Mouse (Mus musculus) lung, embryonic 16.5 days (tissue): ENCODE measurements around the gene Mak. TPM values are rescaled to one million over a fixed set of nuclear protein-coding genes. Genes with fewer than 3 reads are reported as not detected.

Experiments
- ATAC-seq: fragments of 200-750 bp; cut with Nextera tagmentation; 2 replicates; pipeline ENCODE4 v1.8.0; 2017; ENCODE audit warnings: low read depth, mild to moderate bottlenecking, moderate library complexity
- H3K27ac ChIP-seq: fragments of 300-500 bp; sonication (generic); 2 replicates; pipeline ENCODE4 v1.5.1; 2014; ENCODE audit warnings: mild to moderate bottlenecking, control low read depth, low read length
- H3K27me3 ChIP-seq: fragments of 300-500 bp; sonication (generic); 2 replicates; pipeline ENCODE4 v1.6.1; 2014; ENCODE audit warnings: low read depth, low read length, mixed read lengths; ENCODE audit not compliant: control insufficient read depth, insufficient read depth
- H3K36me3 ChIP-seq: fragments of 300-500 bp; sonication (generic); 2 replicates; pipeline ENCODE4 v1.6.1; 2014; ENCODE audit warnings: low read length; ENCODE audit not compliant: control insufficient read depth, insufficient read depth
- H3K4me1 ChIP-seq: fragments of 300-500 bp; sonication (generic); replicated peaks from 2 replicates; pipeline ENCODE4 v1.6.1; 2014; ENCODE audit warnings: low read length, mixed read lengths; ENCODE audit not compliant: control insufficient read depth, insufficient read depth
- H3K4me2 ChIP-seq: fragments of 300-500 bp; sonication (generic); 2 replicates; pipeline ENCODE4 v1.6.1; 2014; ENCODE audit warnings: low read depth, low read length, control low read depth
- H3K4me3 ChIP-seq: fragments of 300-500 bp; sonication (generic); 2 replicates; pipeline ENCODE4 v1.5.1; 2014; ENCODE audit warnings: mild to moderate bottlenecking, low read length, control low read depth
- H3K9ac ChIP-seq: fragments of 300-500 bp; sonication (generic); 2 replicates; pipeline ENCODE4 v1.6.1; 2014; ENCODE audit warnings: low read length, control low read depth
- H3K9me3 ChIP-seq: fragments of 300-500 bp; sonication (generic); 2 replicates; pipeline ENCODE4 v1.6.1; 2016; ENCODE audit warnings: low read length; ENCODE audit not compliant: control insufficient read depth
- WGBS: fragments of 180-500 bp; shearing (Covaris S2); extraction: QIAGEN DNeasy Blood & Tissue Kit; methylation state at CpG from one replicate; pipeline ENCODE4 v1.1.7; 2014; 5-methylcytosine and 5-hydroxymethylcytosine counted together
- polyA plus RNA-seq: library from polyadenylated mRNA; unstranded; fragments of >200 nt; fragmentation: Nextera tagmentation; extraction: Ambion mirVana; gene quantifications from 2 replicates; pipeline ENCODE4 v1.2.1, GENCODE M21; 2015

The Mak gene
- polyA plus RNA-seq, 1 experiment from 2014 or later = 2.5 TPM

GRCm38 (mm10) chr13:41079859-41080258 is 353 bp upstream of the Mak start:
- H3K9me3 ChIP-seq = no peaks in the 10 kb centered on the region
- H3K27ac ChIP-seq = no peak overlapping the region
- H3K9ac ChIP-seq = no peak overlapping the region
- H3K4me3 ChIP-seq = no peak overlapping the region
- H3K27me3 ChIP-seq = peaks cover 10% of the 10 kb centered on the region; the same call in 1 of the 2 replicates
- ATAC-seq = no peak
- peak overlapping the region; percentile 91; the same call in 1 of the 2 replicates for H3K4me2 ChIP-seq
- H3K4me1 ChIP-seq = 0 out of 2 replicates have a peak, but pooled peaks cover 4% of the 10 kb centered on the region
- WGBS = 61% methylated on average over 5 of the region's 5 CpGs
- no peaks in the 10 kb centered on the region for H3K36me3 ChIP-seq

DNA sequence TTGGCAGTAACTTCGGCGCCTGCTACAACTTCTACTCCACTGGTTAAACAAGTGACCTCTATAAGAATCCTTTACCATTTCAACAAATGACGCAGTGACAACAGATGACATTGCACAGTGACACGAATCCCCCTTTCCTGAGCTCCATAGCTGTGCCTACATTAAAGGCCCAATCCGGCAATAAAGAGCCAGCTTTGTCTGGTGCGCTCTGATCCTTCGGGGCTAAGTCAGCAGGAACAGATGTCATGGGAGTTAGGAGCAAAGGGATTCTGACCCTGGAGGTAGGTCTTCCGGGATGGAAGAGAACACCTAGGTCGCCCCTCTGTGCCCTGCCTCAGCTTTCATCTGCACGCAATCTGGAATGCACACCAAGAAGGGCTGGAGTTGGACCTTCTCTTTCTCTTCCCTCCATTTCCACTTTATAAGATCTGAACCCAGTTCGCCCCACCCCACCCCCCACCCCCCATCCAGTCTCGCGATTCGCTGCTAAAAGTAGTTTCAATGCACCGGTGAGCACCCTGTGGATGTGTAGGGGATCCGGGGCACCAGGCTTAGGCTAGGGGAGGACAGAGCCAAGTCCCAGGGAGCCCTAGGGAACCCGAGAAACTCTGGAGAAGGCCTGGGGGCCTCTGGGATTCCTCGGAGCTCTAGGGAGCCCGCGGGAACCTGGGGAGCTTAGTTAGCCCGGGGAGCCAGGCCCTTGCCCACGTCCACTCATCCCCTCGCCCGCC is 651 bp downstream of the Mak start:
- Histone ChIP-seq H3K9ac (peak overlapping the region; percentile 50), H3K4me1 (0 out of 2 replicates have a peak, but pooled peaks cover 4% of the 10 kb centered on the region), H3K4me3 (peak overlapping the region; percentile 49), H3K36me3 (no peaks in the 10 kb centered on the region), H3K4me2 (peak overlapping the region; percentile 91), H3K27me3 (peaks cover 10% of the 10 kb centered on the region; the same call in 1 of the 2 replicates), H3K9me3 (no peaks in the 10 kb centered on the region), H3K27ac (no peak overlapping the region)
- WGBS = 10% methylated on average over 21 of the region's 24 CpGs
- peak; percentile 53 for ATAC-seq

GRCm38 (mm10) chr13:41077921-41078320 is 1.6 kb downstream of the Mak start:
- Histone ChIP-seq H3K36me3 (no peaks in the 10 kb centered on the region), H3K4me2 (no peak overlapping the region), H3K4me1 (0 out of 2 replicates have a peak, but pooled peaks cover 4% of the 10 kb centered on the region), H3K4me3 (no peak overlapping the region), H3K9ac (no peak overlapping the region), H3K27me3 (peaks cover 10% of the 10 kb centered on the region; the same call in 1 of the 2 replicates), H3K27ac (no peak overlapping the region), H3K9me3 (no peaks in the 10 kb centered on the region)
- no peak for ATAC-seq
- 58% methylated on average over 9 of the region's 9 CpGs for WGBS

DNA sequence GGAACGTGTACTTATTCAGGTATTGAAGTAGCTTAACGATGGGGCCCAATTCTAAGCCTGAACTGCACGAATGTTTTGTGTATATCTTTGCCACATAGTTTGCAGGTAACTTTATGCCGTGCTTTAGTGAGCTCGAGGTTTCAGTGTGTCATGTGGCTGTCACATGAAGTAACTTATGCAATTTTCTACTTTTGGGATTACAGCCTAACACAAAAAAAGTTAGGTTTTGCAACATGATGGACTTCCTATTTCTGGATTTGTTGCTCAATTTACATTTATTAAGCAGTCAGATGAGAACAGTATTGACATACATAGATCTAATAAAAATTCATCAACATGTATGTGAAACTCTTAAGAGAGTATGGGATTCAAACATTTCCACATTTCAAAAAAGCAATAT is 5.7 kb downstream of the Mak start:
- no peak for ATAC-seq
- Histone ChIP-seq H3K4me1 (no peaks in the 10 kb centered on the region), H3K27ac (no peak overlapping the region), H3K4me3 (no peak overlapping the region), H3K27me3 (peaks cover 1% of the 10 kb centered on the region; the same call in 1 of the 2 replicates), H3K36me3 (no peaks in the 10 kb centered on the region), H3K9me3 (no peaks in the 10 kb centered on the region), H3K4me2 (no peak overlapping the region), H3K9ac (no peak overlapping the region)
- WGBS = 78% methylated on average over 5 of the region's 5 CpGs

- no peak overlapping the region for H3K27ac ChIP-seq
- no peak overlapping the region for H3K4me2 ChIP-seq
- no peaks in the 10 kb centered on the region for H3K4me1 ChIP-seq
- H3K36me3 ChIP-seq = no peaks in the 10 kb centered on the region
- 79% methylated on average over 11 of the region's 11 CpGs for WGBS
- H3K9ac ChIP-seq = no peak overlapping the region
- H3K9me3 ChIP-seq = no peaks in the 10 kb centered on the region
- ATAC-seq = no peak
- H3K27me3 ChIP-seq = no peaks in the 10 kb centered on the region
- no peak overlapping the region for H3K4me3 ChIP-seq
Observed at GRCm38 (mm10) chr13:41071617-41072016, 7.9 kb downstream of the Mak start.

DNA sequence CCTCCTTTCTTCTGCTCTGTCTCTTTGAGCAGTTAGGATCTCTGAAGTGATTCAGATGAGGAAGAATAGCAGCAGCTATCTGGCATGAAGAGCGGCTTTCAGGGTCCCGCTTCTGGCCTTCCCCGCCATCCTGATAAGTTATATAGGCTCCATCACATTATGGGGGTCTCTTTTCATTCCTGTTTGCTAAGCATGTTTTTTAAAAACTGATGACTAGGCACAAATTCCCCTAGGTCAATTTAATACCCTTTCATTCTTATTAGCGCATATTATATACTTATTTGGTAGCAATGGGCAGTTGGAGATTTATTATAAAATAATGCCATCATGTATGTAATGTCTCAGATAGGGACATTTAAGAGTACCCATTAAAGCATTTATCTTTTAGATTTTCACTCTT is 11.9 kb downstream of the Mak start:
- no peak overlapping the region for H3K27ac ChIP-seq
- no peaks in the 10 kb centered on the region for H3K36me3 ChIP-seq
- ATAC-seq = no peak
- no peak overlapping the region for H3K4me3 ChIP-seq
- no peaks in the 10 kb centered on the region for H3K9me3 ChIP-seq
- no peaks in the 10 kb centered on the region for H3K4me1 ChIP-seq
- H3K9ac ChIP-seq = no peak overlapping the region
- no peak overlapping the region for H3K4me2 ChIP-seq
- no peaks in the 10 kb centered on the region for H3K27me3 ChIP-seq
- WGBS = 89% methylated on average over 4 of the region's 4 CpGs

DNA sequence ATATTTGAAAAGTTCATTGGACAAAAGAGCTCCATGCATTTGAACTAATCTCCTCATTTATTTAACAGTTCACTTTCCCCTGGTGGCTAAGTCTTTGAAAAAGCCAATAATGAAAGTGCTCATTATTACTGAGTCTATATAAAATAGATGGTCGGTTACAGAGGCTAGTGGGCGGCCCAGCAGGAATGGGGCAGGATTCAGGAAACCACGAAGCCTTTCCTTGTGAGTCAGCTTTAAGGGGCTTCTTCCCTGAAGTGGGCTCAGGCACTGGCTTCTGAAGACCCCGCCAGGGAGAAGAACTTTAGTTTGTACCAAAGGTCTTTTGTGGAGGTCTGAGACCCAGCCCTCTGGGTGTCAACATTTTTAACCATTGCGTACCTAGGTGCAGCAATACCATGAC is 27.5 kb downstream of the Mak start:
- no peak overlapping the region for H3K9ac ChIP-seq
- H3K9me3 ChIP-seq = no peaks in the 10 kb centered on the region
- H3K36me3 ChIP-seq = no peaks in the 10 kb centered on the region
- WGBS = 77% methylated on average over 5 of the region's 5 CpGs
- no peak overlapping the region for H3K4me3 ChIP-seq
- H3K27me3 ChIP-seq = no peaks in the 10 kb centered on the region
- H3K4me2 ChIP-seq = no peak overlapping the region
- no peak overlapping the region for H3K27ac ChIP-seq
- no peak for ATAC-seq
- H3K4me1 ChIP-seq = no peaks in the 10 kb centered on the region

DNA sequence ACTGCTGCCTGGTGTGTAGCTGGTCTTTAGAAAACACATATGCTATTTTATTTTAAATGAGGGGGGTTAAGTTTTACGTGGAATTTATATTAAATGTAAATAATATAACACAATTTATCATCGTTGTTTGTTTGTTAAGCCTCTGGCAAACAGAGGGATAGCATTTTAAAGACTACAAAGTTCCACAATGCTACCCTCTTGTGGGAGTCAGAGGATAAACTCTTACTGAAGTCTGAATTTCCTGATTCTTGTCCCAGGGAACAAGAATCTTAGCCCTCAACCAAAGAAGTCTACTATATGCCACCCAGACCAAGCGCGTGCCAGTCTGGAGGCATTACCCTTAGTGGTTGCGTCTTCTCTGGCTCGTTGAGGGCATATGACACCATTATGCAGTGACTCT is 32.2 kb downstream of the Mak start:
- H3K27ac ChIP-seq = no peak overlapping the region
- H3K4me1 ChIP-seq = no peaks in the 10 kb centered on the region
- H3K27me3 ChIP-seq = no peaks in the 10 kb centered on the region
- H3K4me3 ChIP-seq = no peak overlapping the region
- H3K9ac ChIP-seq = no peak overlapping the region
- H3K36me3 ChIP-seq = no peaks in the 10 kb centered on the region
- H3K9me3 ChIP-seq = no peaks in the 10 kb centered on the region
- WGBS = 80% methylated on average over 6 of the region's 6 CpGs
- ATAC-seq = no peak
- no peak overlapping the region for H3K4me2 ChIP-seq

GRCm38 (mm10) chr13:41045901-41046300 is 33.6 kb downstream of the Mak start:
- WGBS = 87% methylated on average over 8 of the region's 8 CpGs
- H3K9ac ChIP-seq = no peak overlapping the region
- no peaks in the 10 kb centered on the region for H3K36me3 ChIP-seq
- no peak for ATAC-seq
- H3K4me3 ChIP-seq = no peak overlapping the region
- no peaks in the 10 kb centered on the region for H3K9me3 ChIP-seq
- no peak overlapping the region for H3K27ac ChIP-seq
- H3K4me1 ChIP-seq = no peaks in the 10 kb centered on the region
- H3K4me2 ChIP-seq = no peak overlapping the region
- no peaks in the 10 kb centered on the region for H3K27me3 ChIP-seq
